Mouse (Mus musculus): Measurements from ENCODE around the gene Gm428. TPM values are rescaled to one million over a fixed set of nuclear protein-coding genes. Genes with fewer than 3 reads are reported as not detected.
"Not testable (repeated sequence)": the region's sequence is repeated elsewhere in the genome, so short reads cannot be mapped to it uniquely, and the experiment has no call there.

The Gm428 gene
- not detected in 2 replicates for polyA plus RNA-seq (2014; fragmentation: Nextera tagmentation; extraction: Ambion mirVana)

GRCm38 (mm10) chr4:73683216-73683615, at the start of gene Gm428:
Gm428 (plus strand) TSS chr4:73683516.
- not testable (repeated sequence) for H3K9ac ChIP-seq (ENCODE audit: low read length); H3K36me3 ChIP-seq (ENCODE audit: control insufficient read depth, insufficient read depth, low read length); H3K9me3 ChIP-seq (ENCODE audit: control insufficient read depth, low read length); H3K27me3 ChIP-seq (ENCODE audit: control insufficient read depth, insufficient read depth, low read length); H3K4me1 ChIP-seq (ENCODE audit: control insufficient read depth in 2 of 2, insufficient read depth in 2 of 2, low read length in 2 of 2); H3K4me2 ChIP-seq (ENCODE audit: low read length); H3K4me3 ChIP-seq (ENCODE audit: control insufficient read depth in 1 of 2, insufficient read depth in 1 of 2, low read depth in 1 of 2, low read length in 2 of 2); ATAC-seq (ENCODE audit: insufficient number of reproducible peaks, insufficient read depth, low FRiP score, low read depth); H3K27ac ChIP-seq (replicated peaks in 1 of 2; ENCODE audit: control insufficient read depth in 1 of 2, insufficient read depth in 1 of 2, low read depth in 2 of 2, low read length in 2 of 2)
- WGBS = no CpG with 5 or more reads among the region's 4 CpGs

- not testable (repeated sequence) for H3K9me3 ChIP-seq (ENCODE audit: control insufficient read depth, low read length); H3K36me3 ChIP-seq (ENCODE audit: control insufficient read depth, insufficient read depth, low read length); H3K27ac ChIP-seq (replicated peaks in 1 of 2; ENCODE audit: control insufficient read depth in 1 of 2, insufficient read depth in 1 of 2, low read depth in 2 of 2, low read length in 2 of 2); H3K9ac ChIP-seq (ENCODE audit: low read length); ATAC-seq (ENCODE audit: insufficient number of reproducible peaks, insufficient read depth, low FRiP score, low read depth); H3K4me2 ChIP-seq (ENCODE audit: low read length); H3K27me3 ChIP-seq (ENCODE audit: control insufficient read depth, insufficient read depth, low read length); H3K4me1 ChIP-seq (ENCODE audit: control insufficient read depth in 2 of 2, insufficient read depth in 2 of 2, low read length in 2 of 2); H3K4me3 ChIP-seq (ENCODE audit: control insufficient read depth in 1 of 2, insufficient read depth in 1 of 2, low read depth in 1 of 2, low read length in 2 of 2)
- no CpG with 5 or more reads among the region's 4 CpGs for WGBS
Observed at GRCm38 (mm10) chr4:73637821-73638220, 45.5 kb upstream of the Gm428 start, which contains the start of gene Gm11236. Gm11236 (plus strand) TSS chr4:73638121.

DNA sequence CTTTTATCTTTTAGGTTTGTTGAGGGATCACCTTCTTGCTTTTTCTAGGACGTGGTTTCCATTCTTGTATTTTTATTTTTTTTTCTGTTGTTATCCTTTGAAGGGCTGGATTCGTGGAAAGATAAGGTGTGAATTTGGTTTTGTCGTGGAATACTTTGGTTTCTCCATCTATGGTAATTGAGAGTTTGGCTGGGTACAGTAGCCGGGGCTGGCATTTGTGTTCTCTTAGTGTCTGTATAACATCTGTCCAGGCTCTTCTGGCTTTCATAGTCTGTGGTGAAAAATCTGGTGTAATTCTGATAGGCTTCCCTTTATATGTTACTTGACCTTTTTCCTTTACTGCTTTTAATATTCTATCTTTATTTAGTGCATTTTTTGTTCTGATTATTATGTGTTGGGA, 21.5 kb upstream of the Gm428 start:
- H3K4me1 ChIP-seq (ENCODE audit: control insufficient read depth in 2 of 2, insufficient read depth in 2 of 2, low read length in 2 of 2); H3K27me3 ChIP-seq (ENCODE audit: control insufficient read depth, insufficient read depth, low read length); H3K4me3 ChIP-seq (ENCODE audit: control insufficient read depth in 1 of 2, insufficient read depth in 1 of 2, low read depth in 1 of 2, low read length in 2 of 2); H3K9me3 ChIP-seq (ENCODE audit: control insufficient read depth, low read length); H3K36me3 ChIP-seq (ENCODE audit: control insufficient read depth, insufficient read depth, low read length); ATAC-seq (ENCODE audit: insufficient number of reproducible peaks, insufficient read depth, low FRiP score, low read depth); H3K9ac ChIP-seq (ENCODE audit: low read length); H3K4me2 ChIP-seq (ENCODE audit: low read length); H3K27ac ChIP-seq (replicated peaks in 1 of 2; ENCODE audit: control insufficient read depth in 1 of 2, insufficient read depth in 1 of 2, low read depth in 2 of 2, low read length in 2 of 2): not testable (repeated sequence)
- WGBS = 66% methylated on average over 4 of the region's 4 CpGs

DNA sequence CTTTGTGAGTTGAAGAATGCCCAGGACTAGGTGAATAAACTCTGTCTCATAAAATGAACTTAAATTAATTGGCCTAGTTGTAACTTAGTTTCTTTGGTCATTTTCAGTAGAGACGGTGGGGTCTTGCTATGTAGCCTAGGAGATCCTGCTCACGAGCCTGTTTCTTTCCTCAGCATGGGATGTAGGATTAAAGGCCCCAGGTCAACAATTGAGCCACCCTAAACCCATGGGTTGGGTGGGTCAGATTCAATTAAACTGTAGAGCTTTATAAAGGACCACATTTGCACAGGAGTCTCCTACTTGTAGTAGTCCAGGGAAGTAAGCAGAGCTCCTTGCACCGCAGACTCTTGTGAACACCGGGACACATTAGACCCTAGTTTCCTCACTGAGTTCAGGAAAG, 15.3 kb upstream of the Gm428 start, which contains the start of gene Gm11239:
Gene Gm11239, plus strand, starts transcription at position 301 of the 400 bp plus-strand sequence.
- not testable (repeated sequence) for H3K27me3 ChIP-seq (ENCODE audit: control insufficient read depth, insufficient read depth, low read length); H3K9ac ChIP-seq (ENCODE audit: low read length); H3K4me1 ChIP-seq (ENCODE audit: control insufficient read depth in 2 of 2, insufficient read depth in 2 of 2, low read length in 2 of 2); H3K4me2 ChIP-seq (ENCODE audit: low read length); H3K4me3 ChIP-seq (ENCODE audit: control insufficient read depth in 1 of 2, insufficient read depth in 1 of 2, low read depth in 1 of 2, low read length in 2 of 2); H3K36me3 ChIP-seq (ENCODE audit: control insufficient read depth, insufficient read depth, low read length); H3K27ac ChIP-seq (replicated peaks in 1 of 2; ENCODE audit: control insufficient read depth in 1 of 2, insufficient read depth in 1 of 2, low read depth in 2 of 2, low read length in 2 of 2); ATAC-seq (ENCODE audit: insufficient number of reproducible peaks, insufficient read depth, low FRiP score, low read depth); H3K9me3 ChIP-seq (ENCODE audit: control insufficient read depth, low read length)
- WGBS = no CpG with 5 or more reads among the region's 4 CpGs

- Histone ChIP-seq H3K4me2 (ENCODE audit: low read length) (no peak overlapping the region), H3K9ac (ENCODE audit: low read length) (no peak overlapping the region), H3K9me3 (ENCODE audit: control insufficient read depth, low read length) (no peaks in the 10 kb centered on the region), H3K27ac (replicated peaks in 1 of 2; ENCODE audit: control insufficient read depth in 1 of 2, insufficient read depth in 1 of 2, low read depth in 2 of 2, low read length in 2 of 2) (no peak overlapping the region), H3K4me1 (ENCODE audit: control insufficient read depth in 2 of 2, insufficient read depth in 2 of 2, low read length in 2 of 2) (no peaks in the 10 kb centered on the region), H3K36me3 (ENCODE audit: control insufficient read depth, insufficient read depth, low read length) (no peaks in the 10 kb centered on the region), H3K27me3 (ENCODE audit: control insufficient read depth, insufficient read depth, low read length) (no peaks in the 10 kb centered on the region), H3K4me3 (ENCODE audit: control insufficient read depth in 1 of 2, insufficient read depth in 1 of 2, low read depth in 1 of 2, low read length in 2 of 2) (no peak overlapping the region)
- WGBS = 74% methylated on average over 1 of the region's 1 CpGs
- no peak for ATAC-seq (ENCODE audit: insufficient number of reproducible peaks, insufficient read depth, low FRiP score, low read depth)
Observed at GRCm38 (mm10) chr4:73718761-73719160, 35.4 kb downstream of the Gm428 start.

- no peaks in the 10 kb centered on the region for H3K27me3 ChIP-seq (ENCODE audit: control insufficient read depth, insufficient read depth, low read length)
- no peaks in the 10 kb centered on the region for H3K36me3 ChIP-seq (ENCODE audit: control insufficient read depth, insufficient read depth, low read length)
- ATAC-seq (ENCODE audit: insufficient number of reproducible peaks, insufficient read depth, low FRiP score, low read depth) = no peak
- H3K27ac ChIP-seq (replicated peaks in 1 of 2; ENCODE audit: control insufficient read depth in 1 of 2, insufficient read depth in 1 of 2, low read depth in 2 of 2, low read length in 2 of 2) = no peak overlapping the region
- H3K9ac ChIP-seq (ENCODE audit: low read length) = no peak overlapping the region
- H3K4me1 ChIP-seq (ENCODE audit: control insufficient read depth in 2 of 2, insufficient read depth in 2 of 2, low read length in 2 of 2) = no peaks in the 10 kb centered on the region
- no peak overlapping the region for H3K4me2 ChIP-seq (ENCODE audit: low read length)
- no peak overlapping the region for H3K4me3 ChIP-seq (ENCODE audit: control insufficient read depth in 1 of 2, insufficient read depth in 1 of 2, low read depth in 1 of 2, low read length in 2 of 2)
- no peaks in the 10 kb centered on the region for H3K9me3 ChIP-seq (ENCODE audit: control insufficient read depth, low read length)
Observed at GRCm38 (mm10) chr4:73719819-73720218, 36.5 kb downstream of the Gm428 start.

Other genes with a start within 250 kb of the Gm428 start
- gene Gm11238, start 75.6 kb upstream of the Gm428 start, polyA plus RNA-seq (2014; fragmentation: Nextera tagmentation; extraction: Ambion mirVana) = not detected in 2 replicates
- not detected in 2 replicates for gene Gm11237, start 60.5 kb upstream of the Gm428 start, polyA plus RNA-seq (2014; fragmentation: Nextera tagmentation; extraction: Ambion mirVana)
- gene Gm11236, start 45.4 kb upstream of the Gm428 start, polyA plus RNA-seq (2014; fragmentation: Nextera tagmentation; extraction: Ambion mirVana) = not detected in 2 replicates
- not detected in 2 replicates for gene Gm11239, start 15.2 kb upstream of the Gm428 start, polyA plus RNA-seq (2014; fragmentation: Nextera tagmentation; extraction: Ambion mirVana)
- gene Rasef, start 107.5 kb downstream of the Gm428 start, polyA plus RNA-seq (2014; fragmentation: Nextera tagmentation; extraction: Ambion mirVana) = 0.42 and 0.61 TPM in 2 replicates
- gene Gm11758, start 192.8 kb downstream of the Gm428 start, polyA plus RNA-seq (2014; fragmentation: Nextera tagmentation; extraction: Ambion mirVana) = not detected in 2 replicates
- not detected in 2 replicates for gene Gm11757, start 207.6 kb downstream of the Gm428 start, polyA plus RNA-seq (2014; fragmentation: Nextera tagmentation; extraction: Ambion mirVana)
- not detected in 2 replicates for gene Gm13871, start 222.4 kb downstream of the Gm428 start, polyA plus RNA-seq (2014; fragmentation: Nextera tagmentation; extraction: Ambion mirVana)
- not detected in 2 replicates for gene Gm11756, start 237.2 kb downstream of the Gm428 start, polyA plus RNA-seq (2014; fragmentation: Nextera tagmentation; extraction: Ambion mirVana)

Measured in heart, embryonic 14.5 days (tissue).